Mouse (Mus musculus) liver, embryonic 16.5 days (tissue): Measurements from ENCODE around the gene Ncdn. TPM values are rescaled to one million over a fixed set of nuclear protein-coding genes. Genes with fewer than 3 reads are reported as not detected.
A peak's percentile ranks its signal among the peaks of the same experiment; 100 is the strongest.

Experiments used
- ATAC-seq: fragments of 200-750 bp; cut with Nextera tagmentation; 2 replicates; pipeline ENCODE4 v1.8.0; 2017; ENCODE audit warnings: low read depth, mild to moderate bottlenecking, moderate number of reproducible peaks, moderate library complexity
- H3K27ac ChIP-seq: fragments of 300-500 bp; sonication (generic); 2 replicates; pipeline ENCODE4 v1.5.1; 2014; ENCODE audit warnings: mild to moderate bottlenecking, low read length
- H3K27me3 ChIP-seq: fragments of 300-500 bp; sonication (generic); 2 replicates; pipeline ENCODE4 v1.6.1; 2014; ENCODE audit warnings: low read depth, low read length, mixed read lengths; ENCODE audit not compliant: control insufficient read depth, insufficient read depth
- H3K36me3 ChIP-seq: fragments of 300-500 bp; sonication (generic); 2 replicates; pipeline ENCODE4 v1.6.1; 2014; ENCODE audit warnings: mild to moderate bottlenecking; ENCODE audit not compliant: control insufficient read depth, insufficient read depth
- H3K4me1 ChIP-seq: fragments of 300-500 bp; sonication (generic); 2 replicates; pipeline ENCODE4 v1.6.1; 2014; ENCODE audit warnings: low read depth, low read length, mixed read lengths; ENCODE audit not compliant: control insufficient read depth
- H3K4me2 ChIP-seq: fragments of 300-500 bp; sonication (generic); 2 replicates; pipeline ENCODE4 v1.6.1; 2014; ENCODE audit warnings: low read depth, low read length, mixed read lengths
- H3K4me3 ChIP-seq: fragments of 300-500 bp; sonication (generic); 2 replicates; pipeline ENCODE4 v1.5.1; 2014; ENCODE audit warnings: low read depth, mild to moderate bottlenecking, low read length
- H3K9ac ChIP-seq: fragments of 300-500 bp; sonication (generic); 2 replicates; pipeline ENCODE4 v1.6.1; 2014; ENCODE audit warnings: low read depth, low read length
- H3K9me3 ChIP-seq: fragments of 300-500 bp; sonication (generic); replicated peaks from 2 replicates; pipeline ENCODE4 v1.6.1; 2016; ENCODE audit warnings: low read length; ENCODE audit not compliant: control insufficient read depth
- WGBS: fragments of 180-500 bp; shearing (Covaris S2); extraction: QIAGEN DNeasy Blood & Tissue Kit; methylation state at CpG from one replicate; pipeline ENCODE4 v1.1.7; 2014; ENCODE audit not compliant: insufficient replicate concordance; 5-methylcytosine and 5-hydroxymethylcytosine counted together
- polyA plus RNA-seq: library from polyadenylated mRNA; unstranded; fragments of >200 nt; fragmentation: Nextera tagmentation; extraction: Ambion mirVana; gene quantifications from 2 replicates; pipeline ENCODE4 v1.2.1, GENCODE M21; 2015

The Ncdn gene
- 6.1 and 6.7 TPM in 2 replicates for polyA plus RNA-seq

DNA sequence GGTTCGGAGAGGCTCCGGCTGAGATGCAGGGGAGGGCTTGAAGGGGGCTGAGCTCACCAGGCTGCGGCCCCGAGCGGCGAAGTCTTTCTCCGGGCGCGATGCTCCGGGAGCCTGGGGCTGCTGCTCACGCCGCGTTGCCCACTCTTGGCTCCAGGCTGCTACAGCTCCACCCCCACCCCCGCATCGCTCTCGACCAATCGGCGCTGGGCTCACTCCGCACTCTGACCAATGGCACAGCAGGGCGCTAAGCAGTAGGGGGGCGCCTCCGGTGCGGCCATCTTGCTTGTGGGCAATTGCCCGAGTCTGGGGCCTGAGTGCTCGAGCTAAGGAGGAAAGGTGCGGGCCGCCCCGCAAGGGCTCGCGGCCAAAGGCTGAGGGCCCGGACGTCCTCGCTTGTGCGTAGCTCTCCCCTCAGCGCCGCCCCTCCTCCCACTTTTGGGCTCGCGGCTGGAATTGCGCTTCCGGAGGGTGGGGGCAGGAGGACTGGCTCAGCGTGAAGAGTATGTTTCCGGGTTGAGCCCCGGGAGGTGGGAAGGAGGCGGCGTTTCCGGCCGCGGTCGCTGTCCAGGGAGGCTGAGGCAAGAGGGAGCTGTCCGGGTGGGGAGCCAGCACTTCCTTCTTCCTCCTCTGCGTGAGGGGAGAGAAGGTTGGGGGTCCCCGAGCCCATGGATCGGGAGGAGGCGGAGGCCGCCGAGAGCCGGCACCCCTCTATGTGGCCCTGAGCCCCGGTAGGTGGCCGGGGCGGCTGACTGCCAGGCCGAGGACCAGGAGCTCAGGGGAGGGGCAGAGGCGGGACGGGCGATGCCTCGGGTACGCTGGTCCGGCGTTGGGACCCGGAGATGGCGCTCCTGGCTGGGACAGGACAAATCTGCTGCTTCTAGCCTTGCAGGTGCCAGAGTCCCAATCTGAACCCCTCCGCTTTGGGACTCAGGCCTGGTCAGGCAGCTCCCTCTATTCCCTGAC, at the start of gene Ncdn, which contains the start of gene AU040320:
Gene Ncdn (minus strand): TSS at position 171 of the 963 bp plus-strand sequence.
Gene AU040320 (plus strand): TSS at position 277 of the 963 bp plus-strand sequence.
- Histone ChIP-seq H3K36me3 (no peaks in the 10 kb centered on the region; the same call in 1 of the 2 replicates), H3K27ac (peak within 1 kb of the TSS; percentile 88), H3K4me2 (peak within 1 kb of the TSS; percentile 88), H3K9ac (peak within 1 kb of the TSS; percentile 95), H3K9me3 (no peaks in the 10 kb centered on the region), H3K27me3 (no peaks in the 10 kb centered on the region), H3K4me1 (peaks cover 15% of the 10 kb centered on the region), H3K4me3 (peak within 1 kb of the TSS; percentile 92)
- WGBS, result under 1% methylated on average over 68 of the region's 71 CpGs
- ATAC-seq, result peak; percentile 99

DNA sequence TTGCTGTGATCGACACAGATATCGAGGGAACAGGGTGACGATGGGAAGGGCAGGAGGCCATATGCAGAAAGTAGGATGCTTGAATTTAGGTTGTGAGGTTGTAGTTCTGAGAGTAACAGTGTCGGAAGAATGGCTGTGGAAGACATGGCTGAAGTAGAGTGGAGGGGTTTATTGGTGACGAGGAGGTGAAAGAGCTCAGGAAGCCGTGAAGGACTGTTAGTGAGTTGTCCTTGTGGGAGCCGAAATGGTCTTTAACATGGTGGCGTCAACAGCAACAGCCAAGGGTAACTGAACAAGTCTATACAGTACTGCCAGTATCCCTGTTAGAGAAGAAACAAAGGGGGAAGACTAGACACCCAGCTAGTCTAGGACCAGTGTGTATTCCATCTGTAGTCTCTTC, 48.9 kb upstream of the Ncdn start:
- 78% methylated on average over 8 of the region's 8 CpGs for WGBS
- no peak overlapping the region for H3K27ac ChIP-seq

DNA sequence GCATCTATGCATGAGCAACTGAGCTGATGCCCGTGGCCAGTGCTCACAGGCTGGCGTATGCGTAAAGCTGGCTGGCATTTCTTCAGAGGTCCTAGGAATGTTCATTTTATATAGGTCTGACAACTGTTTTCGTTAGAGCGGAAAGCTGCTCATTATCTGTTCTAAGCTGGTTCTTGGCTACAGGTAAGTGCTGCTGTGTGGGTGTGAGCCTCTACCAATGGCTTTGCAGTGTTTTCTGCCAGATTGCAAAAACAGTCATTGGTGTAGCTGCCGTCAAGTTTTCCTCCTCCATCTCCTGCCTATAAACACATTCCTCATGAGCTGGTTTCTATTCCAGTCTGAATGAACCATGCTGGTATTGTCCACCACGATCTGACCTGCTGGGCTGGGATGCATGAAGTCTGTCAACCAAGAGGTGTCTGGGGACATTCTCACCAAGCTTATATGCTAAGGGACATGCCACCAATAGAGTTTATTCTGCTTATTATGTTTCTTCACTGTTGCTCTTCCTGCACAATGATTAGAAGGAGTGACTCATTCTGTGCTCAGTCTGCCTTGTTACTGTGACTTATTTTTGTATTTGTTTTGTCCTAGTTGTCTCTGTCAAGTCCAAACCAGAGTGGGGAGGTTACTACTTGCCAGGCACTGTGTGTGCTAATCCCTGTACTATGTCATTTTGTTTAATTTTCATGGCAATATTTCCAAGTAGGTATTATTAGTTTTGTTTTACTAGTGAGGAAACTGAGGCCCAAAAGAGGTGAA, 39.3 kb upstream of the Ncdn start:
- Histone ChIP-seq H3K4me2 (no peak overlapping the region), H3K27me3 (no peaks in the 10 kb centered on the region), H3K27ac (no peak overlapping the region), H3K9ac (no peak overlapping the region), H3K36me3 (peaks cover 5% of the 10 kb centered on the region; the same call in 1 of the 2 replicates), H3K4me1 (no peaks in the 10 kb centered on the region), H3K9me3 (no peaks in the 10 kb centered on the region), H3K4me3 (no peak overlapping the region)
- ATAC-seq, result no peak
- WGBS, result 82% methylated on average over 7 of the region's 7 CpGs

More for the DNA sequence above, 48.9 kb upstream of the Ncdn start:
- no peaks in the 10 kb centered on the region for H3K27me3 ChIP-seq
- peaks cover 15% of the 10 kb centered on the region for H3K4me1 ChIP-seq
- no peak overlapping the region for H3K4me3 ChIP-seq
- ATAC-seq, result no peak
- no peak overlapping the region for H3K9ac ChIP-seq
- no peaks in the 10 kb centered on the region for H3K9me3 ChIP-seq
- no peak overlapping the region for H3K4me2 ChIP-seq
- no peaks in the 10 kb centered on the region for H3K36me3 ChIP-seq

DNA sequence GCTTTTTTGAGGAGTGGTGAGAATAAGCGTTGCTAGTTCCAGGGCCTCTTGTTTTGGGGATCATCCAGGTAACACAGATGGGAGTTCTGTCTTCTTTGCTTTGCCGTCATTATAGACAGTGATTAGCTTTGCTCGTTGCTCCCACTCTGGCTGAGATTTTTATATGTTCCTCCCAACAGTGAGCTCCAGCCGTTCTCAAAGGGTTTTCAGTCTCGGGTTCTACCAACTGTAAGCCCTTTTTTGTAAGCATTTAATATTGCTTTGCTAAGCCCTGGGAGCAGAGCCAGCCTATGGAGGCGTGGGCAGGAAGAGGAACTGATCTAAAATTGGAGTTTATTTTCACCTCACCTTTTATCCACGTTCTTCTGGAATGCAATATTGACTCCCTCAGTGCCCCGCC, 29.8 kb upstream of the Ncdn start:
- H3K4me3 ChIP-seq, result no peak overlapping the region
- H3K4me1 ChIP-seq, result no peaks in the 10 kb centered on the region
- H3K36me3 ChIP-seq, result no peaks in the 10 kb centered on the region
- no peak overlapping the region for H3K9ac ChIP-seq
- H3K27ac ChIP-seq, result no peak overlapping the region
- H3K4me2 ChIP-seq, result no peak overlapping the region
- ATAC-seq, result no peak
- 66% methylated on average over 8 of the region's 8 CpGs for WGBS
- H3K9me3 ChIP-seq, result no peaks in the 10 kb centered on the region
- H3K27me3 ChIP-seq, result no peaks in the 10 kb centered on the region

DNA sequence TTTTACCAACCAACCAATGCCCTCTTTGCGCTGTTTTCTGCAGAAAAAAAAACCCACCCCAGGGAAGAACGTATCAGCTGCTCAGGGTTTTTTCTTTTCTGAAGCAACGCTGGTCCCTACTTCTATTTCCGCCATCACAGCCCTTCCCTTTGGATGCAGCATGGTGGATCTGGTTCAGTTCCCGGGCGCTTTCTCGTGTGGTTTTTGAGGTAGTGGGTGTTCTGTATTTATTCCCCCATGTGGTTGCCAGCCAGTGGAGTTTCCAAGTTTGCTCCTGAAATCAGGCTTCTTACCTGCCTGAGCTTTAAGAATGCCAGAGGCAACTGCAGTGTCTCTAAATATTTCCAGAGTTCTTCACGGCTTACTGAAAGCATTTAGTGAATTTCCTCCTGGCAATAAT, 29.3 kb upstream of the Ncdn start:
- no peaks in the 10 kb centered on the region for H3K27me3 ChIP-seq
- ATAC-seq, result no peak
- no peak overlapping the region for H3K4me2 ChIP-seq
- WGBS, result 78% methylated on average over 8 of the region's 8 CpGs
- no peaks in the 10 kb centered on the region for H3K9me3 ChIP-seq
- H3K4me3 ChIP-seq, result no peak overlapping the region
- H3K9ac ChIP-seq, result no peak overlapping the region
- no peaks in the 10 kb centered on the region for H3K4me1 ChIP-seq
- no peaks in the 10 kb centered on the region for H3K36me3 ChIP-seq
- no peak overlapping the region for H3K27ac ChIP-seq

DNA sequence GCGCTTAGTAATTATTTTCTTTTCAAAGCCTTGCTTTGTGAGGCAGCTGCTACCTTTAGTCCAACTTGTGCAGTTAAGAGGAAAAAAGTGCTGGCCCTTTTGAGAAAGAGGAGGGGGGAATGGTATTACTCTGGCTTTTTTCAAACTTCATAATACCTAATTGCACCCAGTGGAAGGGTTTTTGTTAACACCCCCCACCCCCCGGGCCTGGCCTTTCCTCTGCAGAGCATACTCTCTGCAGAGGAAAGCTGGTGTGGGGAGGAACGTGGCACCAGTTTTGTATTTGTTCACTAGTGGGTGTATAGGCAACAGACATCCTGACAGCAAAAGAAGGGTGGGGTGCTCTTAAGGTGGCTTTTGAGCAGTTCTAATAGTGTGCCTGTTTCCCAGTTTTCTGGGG, 28.6 kb upstream of the Ncdn start:
- Histone ChIP-seq H3K9ac (no peak overlapping the region), H3K4me3 (no peak overlapping the region), H3K9me3 (no peaks in the 10 kb centered on the region), H3K27ac (no peak overlapping the region), H3K4me2 (no peak overlapping the region), H3K27me3 (no peaks in the 10 kb centered on the region), H3K36me3 (no peaks in the 10 kb centered on the region), H3K4me1 (no peaks in the 10 kb centered on the region)
- WGBS, result 73% methylated on average over 3 of the region's 3 CpGs
- ATAC-seq, result no peak

DNA sequence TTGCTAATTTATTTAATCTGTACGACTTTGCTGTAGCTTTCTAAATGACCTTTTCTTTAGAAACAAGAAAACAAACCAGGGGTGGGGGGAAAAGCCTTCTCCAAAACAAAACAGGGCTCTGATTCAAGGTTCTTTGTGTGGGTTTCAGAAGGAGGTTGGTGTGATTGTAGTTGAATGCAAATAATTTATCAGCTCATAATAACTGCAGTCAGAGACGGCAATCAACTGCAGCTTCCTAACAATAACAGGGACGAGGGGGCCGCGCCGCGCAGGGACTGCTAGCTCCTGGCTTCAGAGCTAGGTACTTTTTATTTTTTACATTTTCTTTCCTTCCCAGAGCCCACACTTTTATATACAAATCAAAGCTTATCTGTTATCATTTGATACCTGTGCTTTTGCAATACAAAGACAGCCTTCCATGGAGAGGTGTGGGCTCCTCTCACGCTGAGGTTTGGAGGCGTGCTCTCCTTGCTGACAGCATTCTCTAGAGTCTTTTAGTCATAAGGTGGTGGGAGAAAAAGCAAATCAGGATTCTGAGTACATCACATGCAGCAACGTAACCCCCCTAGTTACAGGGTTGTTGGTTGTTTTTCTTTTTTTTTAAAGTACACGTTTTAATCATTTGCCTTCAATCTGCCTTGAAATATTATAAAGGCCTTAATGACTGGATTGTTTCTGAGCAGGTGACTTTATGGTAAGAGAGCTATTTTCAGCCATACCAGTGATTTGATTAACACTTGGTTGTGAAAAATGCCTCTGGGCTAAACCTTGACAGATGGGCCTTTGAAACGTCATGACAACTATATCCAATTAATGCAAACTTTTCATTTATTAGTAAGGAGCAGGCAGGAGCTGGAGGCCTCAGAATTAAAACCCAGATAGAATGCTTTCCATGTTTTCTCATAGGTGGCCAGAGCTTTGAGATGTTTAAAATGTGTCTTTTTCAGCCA, 26.9 kb upstream of the Ncdn start:
- 77% methylated on average over 12 of the region's 12 CpGs for WGBS
- ATAC-seq, result no peak
- no peaks in the 10 kb centered on the region for H3K9me3 ChIP-seq

DNA sequence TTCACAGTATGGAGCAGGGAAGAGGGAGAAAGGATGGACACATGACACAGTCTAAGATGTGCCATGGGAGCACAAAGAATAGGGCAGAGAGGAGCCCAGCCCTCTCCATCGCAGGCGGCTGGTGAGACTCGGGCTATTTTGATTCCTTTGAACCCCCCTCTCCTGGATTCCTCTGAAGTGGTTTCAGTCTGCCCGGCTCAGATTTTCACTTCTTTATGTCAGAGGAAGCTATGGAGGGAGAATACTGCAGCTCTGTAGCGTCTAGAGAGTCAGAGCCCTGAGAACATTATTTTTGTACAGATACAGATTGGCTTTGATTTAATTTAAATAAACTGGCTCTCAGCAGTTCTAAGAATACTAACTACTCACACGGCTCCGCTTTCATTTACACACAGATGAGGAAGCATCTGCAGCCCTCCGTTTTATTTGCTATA, 25.9 kb upstream of the Ncdn start:
- H3K9ac ChIP-seq, result no peak overlapping the region
- WGBS, result 70% methylated on average over 8 of the region's 8 CpGs
- H3K36me3 ChIP-seq, result no peaks in the 10 kb centered on the region
- no peaks in the 10 kb centered on the region for H3K27me3 ChIP-seq
- H3K4me1 ChIP-seq, result no peaks in the 10 kb centered on the region
- no peak overlapping the region for H3K27ac ChIP-seq
- H3K9me3 ChIP-seq, result no peaks in the 10 kb centered on the region
- no peak overlapping the region for H3K4me2 ChIP-seq
- no peak for ATAC-seq
- H3K4me3 ChIP-seq, result no peak overlapping the region

More for the DNA sequence above, 26.9 kb upstream of the Ncdn start:
- Histone ChIP-seq H3K9ac (no peak overlapping the region), H3K4me3 (no peak overlapping the region), H3K27ac (no peak overlapping the region), H3K27me3 (no peaks in the 10 kb centered on the region), H3K4me1 (no peaks in the 10 kb centered on the region), H3K4me2 (no peak overlapping the region), H3K36me3 (no peaks in the 10 kb centered on the region)
